Mouse (Mus musculus) mature B cell (primary cell): ENCODE measurements around the gene Slc26a6.

Experiments used
- in situ Hi-C: fragments of 300-500 bp; cut with MboI; formaldehyde crosslinking; loops from 2 replicates; pipeline ENCODE4 v1.14.3; 2019

The Slc26a6 gene

DNA sequence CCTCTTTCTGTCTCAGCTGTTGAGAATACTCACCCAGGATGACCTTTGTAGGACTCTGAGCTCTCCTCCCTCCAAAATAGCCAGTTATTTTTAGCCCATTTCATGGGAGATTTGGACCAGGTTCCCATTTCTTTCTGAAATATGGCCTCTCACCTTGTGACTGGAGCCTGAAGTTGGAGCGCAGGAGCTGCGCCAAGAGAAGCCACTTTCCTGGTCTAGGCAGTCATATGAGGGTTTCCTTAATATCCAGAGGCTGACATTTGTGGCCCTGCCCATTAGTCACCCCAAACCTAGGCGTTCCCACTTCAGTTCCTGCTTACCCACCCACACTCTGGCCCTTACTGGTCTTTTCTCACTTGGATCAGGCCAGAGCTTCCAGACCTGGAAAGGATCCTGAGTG, at the start of gene Slc26a6:
TSS of gene Slc26a6 (plus strand) at position 308 of the 400 bp plus-strand sequence.
- in situ Hi-C loops, result no loop called here

GRCm38 (mm10) chr9:108805768-108806167, 47.3 kb upstream of the Slc26a6 start:
- in situ Hi-C loops, result no loop called here

DNA sequence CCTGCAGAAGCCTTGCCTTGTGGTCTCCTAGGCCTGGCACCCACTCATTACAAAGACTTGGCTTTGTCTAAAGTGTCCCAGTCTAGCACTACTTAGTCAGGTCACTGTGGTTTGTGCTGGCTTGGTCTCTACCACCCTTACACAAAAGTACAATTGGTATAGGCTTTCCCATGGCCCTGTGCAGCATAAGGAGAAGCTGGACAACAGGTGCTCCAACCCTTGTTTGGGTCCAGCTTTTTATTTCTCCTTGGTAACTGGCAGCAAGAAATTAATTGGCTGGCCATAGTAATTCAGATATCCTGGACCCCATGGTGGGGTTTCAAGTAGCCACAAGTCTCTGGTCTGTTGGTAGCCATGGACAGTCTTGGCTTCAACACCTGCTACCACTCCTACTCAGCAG, 46.7 kb upstream of the Slc26a6 start:
- in situ Hi-C loops, result no loop called here

DNA sequence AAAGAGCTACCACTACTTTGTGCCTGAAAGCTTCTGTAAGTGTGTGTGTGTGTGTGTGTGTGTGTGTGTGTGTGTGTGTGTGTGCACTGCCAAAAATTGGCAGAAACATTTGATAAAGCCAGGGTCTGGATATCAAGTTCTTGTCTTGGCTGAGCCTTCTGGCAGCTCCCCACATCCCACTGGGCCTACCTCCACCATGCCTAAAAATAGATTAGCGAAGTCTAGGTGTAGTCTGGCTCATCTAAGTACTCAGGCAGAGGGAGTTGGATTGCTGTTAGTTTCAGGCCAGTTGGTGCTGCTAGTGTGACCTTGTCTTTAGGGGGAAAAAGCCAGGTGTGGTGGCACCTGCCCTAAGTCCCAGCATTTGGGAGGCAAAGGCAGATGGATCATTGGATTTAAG, 46.3 kb upstream of the Slc26a6 start:
- in situ Hi-C loops, result no loop called here

DNA sequence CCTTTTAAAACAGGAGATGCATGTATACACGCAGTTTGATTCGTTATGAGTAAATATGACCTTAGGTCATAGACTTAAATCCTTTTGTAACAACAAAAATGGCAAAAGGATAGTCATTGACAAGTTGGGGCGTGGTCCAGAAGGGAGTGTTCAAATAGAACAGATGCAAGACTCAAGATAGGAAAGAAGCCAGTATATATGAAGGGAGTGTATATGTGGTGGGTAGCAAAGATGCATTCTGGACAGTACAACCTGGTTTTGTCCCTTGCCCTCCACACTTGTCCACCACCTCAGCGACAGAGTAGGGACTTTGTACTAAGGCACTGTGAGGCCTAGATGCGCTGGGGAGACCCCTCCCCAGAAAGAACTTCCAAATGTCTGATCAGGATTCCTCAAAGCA, 45.4 kb upstream of the Slc26a6 start:
- in situ Hi-C loops, result no loop called here

GRCm38 (mm10) chr9:108808163-108808665, 44.9 kb upstream of the Slc26a6 start, which contains the start of gene Nckipsd:
Gene Nckipsd, plus strand, starts transcription at chr9:108808368.
- in situ Hi-C loops, result no loop called here

DNA sequence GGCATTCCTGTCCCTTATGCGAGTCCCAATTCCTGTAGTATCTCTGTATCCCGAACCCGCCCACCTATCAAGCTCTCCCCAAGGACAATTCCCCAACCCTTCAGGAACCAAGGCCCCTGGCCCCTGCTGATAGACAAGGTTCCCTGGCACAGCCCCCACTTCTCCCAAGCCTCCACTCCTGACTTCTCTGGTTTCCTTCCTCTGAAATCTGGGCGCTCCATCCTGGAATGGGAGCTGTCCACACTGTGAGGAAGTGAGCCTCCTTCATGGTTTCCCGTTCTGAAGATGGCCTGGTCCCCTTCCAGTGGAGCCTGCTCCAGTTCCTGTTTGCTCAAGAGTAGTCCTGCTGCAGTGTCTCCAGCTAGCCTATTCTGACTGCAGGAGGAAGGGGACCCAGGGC, 43.9 kb upstream of the Slc26a6 start:
- in situ Hi-C loops, result no loop called here

DNA sequence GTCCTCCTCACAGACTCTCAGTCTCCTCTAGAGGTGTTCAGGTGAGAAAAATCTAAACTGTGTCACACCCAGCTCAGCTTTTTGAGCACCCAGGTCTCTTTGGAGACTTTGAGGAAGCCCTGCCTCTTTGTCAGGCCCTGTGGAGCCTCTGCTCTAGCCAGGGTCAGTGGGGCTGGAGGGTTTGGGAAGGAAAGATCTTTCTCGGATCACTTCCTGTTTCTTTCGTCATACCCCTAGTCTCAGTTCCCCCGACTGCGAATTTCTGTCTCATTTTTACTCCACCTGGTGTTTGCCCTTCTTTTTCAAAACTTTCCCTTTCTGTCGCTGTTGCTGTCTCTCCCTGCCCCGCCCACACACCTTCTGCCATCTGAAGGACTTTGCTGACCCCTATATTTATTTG, 43.4 kb upstream of the Slc26a6 start:
- in situ Hi-C loops, result no loop called here

DNA sequence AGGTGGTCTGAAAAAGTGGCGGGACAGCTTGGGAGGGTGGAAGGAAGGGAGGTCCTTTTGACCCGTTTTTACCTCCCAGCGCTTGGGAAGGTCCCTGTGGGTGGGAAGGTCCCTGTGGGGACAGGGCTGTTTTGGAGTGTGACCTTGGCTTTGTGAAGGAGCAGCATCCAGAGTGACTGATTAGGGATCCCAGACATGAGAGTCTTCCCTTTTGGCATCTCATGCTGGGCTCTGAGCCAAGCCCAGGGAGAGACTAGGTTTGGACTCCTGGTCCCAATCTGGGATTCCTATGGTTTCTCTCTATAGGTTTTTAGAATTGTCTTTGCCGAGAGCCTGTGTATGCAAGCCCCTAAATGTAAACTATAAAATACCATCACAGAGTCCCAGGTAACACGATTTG, 42.6 kb upstream of the Slc26a6 start:
- in situ Hi-C loops, result no loop called here

- in situ Hi-C loops, result no loop called here
These were observed 37.5 kb upstream of the Slc26a6 start for GRCm38 (mm10) chr9:108815557-108815956.

- in situ Hi-C loops, result no loop called here
These were observed 33.6 kb upstream of the Slc26a6 start for GRCm38 (mm10) chr9:108819495-108819894.

GRCm38 (mm10) chr9:108820077-108820476, 33.0 kb upstream of the Slc26a6 start:
- in situ Hi-C loops, result no loop called here

GRCm38 (mm10) chr9:108824144-108824685, 28.9 kb upstream of the Slc26a6 start:
- in situ Hi-C loops, result no loop called here

- in situ Hi-C loops, result no loop called here
These were observed 28.2 kb upstream of the Slc26a6 start for GRCm38 (mm10) chr9:108824755-108825413.

- in situ Hi-C loops, result no loop called here
These were observed 27.0 kb upstream of the Slc26a6 start, which contains the start of gene Celsr3 for GRCm38 (mm10) chr9:108825820-108826699. Gene Celsr3, plus strand, starts transcription at chr9:108826320.

DNA sequence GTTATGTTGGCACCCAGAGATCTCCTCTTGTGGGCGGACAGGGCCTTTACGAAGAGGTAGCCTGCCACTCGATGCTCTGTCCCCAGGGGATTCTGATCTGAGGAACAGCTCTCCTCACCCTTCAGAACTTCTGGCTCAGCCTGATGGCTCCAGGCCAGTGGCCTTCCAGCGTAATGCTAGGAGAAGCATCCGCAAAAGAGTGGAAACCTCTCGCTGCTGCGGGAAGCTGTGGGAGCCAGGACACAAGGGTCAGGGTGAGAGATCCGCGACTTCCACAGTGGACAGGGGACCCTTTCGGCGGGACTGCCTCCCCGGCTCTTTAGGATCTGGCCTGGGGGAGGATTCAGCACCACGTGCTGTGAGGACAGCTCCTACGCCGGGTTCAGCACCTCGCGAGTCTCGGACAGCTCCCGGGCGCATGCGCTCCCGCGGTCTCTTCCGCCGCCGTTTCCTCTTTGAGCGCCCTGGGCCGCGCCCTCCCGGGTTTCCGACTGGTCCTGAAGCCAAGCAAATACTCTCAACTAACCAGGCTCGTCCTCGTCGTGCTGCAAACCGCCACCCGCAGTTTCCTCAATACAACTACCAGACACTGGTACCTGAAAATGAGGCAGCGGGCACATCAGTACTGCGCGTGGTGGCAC, 26.3 kb upstream of the Slc26a6 start:
- in situ Hi-C loops, result no loop called here

- in situ Hi-C loops, result no loop called here
These were observed 25.6 kb upstream of the Slc26a6 start for GRCm38 (mm10) chr9:108827454-108827853.

- in situ Hi-C loops, result no loop called here
These were observed 25.2 kb upstream of the Slc26a6 start for GRCm38 (mm10) chr9:108827906-108828305.

- in situ Hi-C loops, result no loop called here
These were observed 21.4 kb upstream of the Slc26a6 start for GRCm38 (mm10) chr9:108831637-108832036.

DNA sequence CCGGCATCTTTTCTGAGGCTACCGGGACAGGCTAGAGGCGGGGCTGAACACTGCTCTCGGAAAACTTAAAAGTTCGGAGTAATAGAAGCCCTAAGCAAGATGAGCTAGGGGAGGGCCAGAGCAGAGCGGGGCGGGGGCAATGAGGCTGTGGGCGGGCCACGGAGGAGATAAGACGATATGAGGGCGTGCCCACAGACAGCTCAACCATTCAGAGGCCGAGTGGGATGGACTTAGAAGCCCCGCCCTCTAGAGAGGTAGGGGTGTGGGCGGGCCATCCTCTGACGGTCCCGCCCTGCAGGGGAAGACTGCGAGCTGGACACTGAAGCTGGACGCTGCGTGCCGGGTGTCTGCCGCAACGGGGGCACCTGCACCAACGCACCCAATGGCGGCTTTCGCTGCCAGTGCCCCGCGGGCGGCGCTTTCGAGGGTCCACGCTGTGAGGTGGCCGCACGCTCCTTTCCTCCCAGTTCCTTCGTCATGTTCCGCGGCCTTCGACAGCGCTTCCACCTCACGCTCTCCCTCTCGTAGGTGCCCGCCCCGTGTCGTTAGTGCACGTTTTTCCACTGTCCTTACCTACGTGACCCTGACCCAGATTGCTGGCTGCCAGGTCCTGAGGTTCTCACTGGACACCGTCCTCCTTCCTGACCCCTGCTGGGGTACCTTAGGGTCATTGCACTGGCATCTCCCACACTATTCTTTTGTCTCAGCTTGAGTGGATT, 20.5 kb upstream of the Slc26a6 start:
- in situ Hi-C loops, result no loop called here

DNA sequence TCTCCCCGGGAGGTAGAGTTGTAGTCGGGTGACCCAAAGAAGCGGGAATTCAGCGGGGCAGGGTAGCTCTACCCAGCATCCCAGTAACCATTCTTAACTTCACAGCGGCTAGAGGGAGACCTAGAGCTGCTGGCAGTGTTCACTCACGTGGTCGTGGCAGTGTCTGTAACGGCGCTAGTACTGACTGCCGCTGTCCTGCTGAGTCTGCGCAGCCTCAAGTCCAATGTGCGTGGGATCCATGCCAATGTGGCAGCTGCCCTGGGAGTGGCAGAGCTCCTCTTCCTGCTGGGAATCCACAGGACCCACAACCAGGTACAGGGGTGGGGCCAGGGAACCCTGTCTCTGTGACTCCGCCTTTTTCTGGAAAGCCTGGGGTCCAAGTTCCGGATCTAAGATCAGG, 10.1 kb upstream of the Slc26a6 start:
- in situ Hi-C loops, result no loop called here
